Mouse (Mus musculus) natural killer cell, adult 2 months (primary cell): ENCODE results near the gene Slc36a3.
"Not testable (repeated sequence)": the region's sequence is repeated elsewhere in the genome, so short reads cannot be mapped to it uniquely, and the experiment has no call there.

ENCODE experiments used
- DNase-seq, 2 experiments: peaks; one replicate each; pipeline ENCODE4 v3.0.0; 2022; ENCODE audit warnings: low spot score in 2 of 2

Gene Slc36a3

GRCm38 (mm10) chr11:55144011-55144410, 7.5 kb downstream of the Slc36a3 start:
- DNase-seq: no peak

- no peak for DNase-seq
Observed at GRCm38 (mm10) chr11:55141502-55141901, 10.0 kb downstream of the Slc36a3 start.

GRCm38 (mm10) chr11:55137646-55138045, 13.9 kb downstream of the Slc36a3 start:
- no peak for DNase-seq

- peak; percentile 88 to 90 for DNase-seq
Observed at GRCm38 (mm10) chr11:55136770-55137547, 14.5 kb downstream of the Slc36a3 start.

- no peak for DNase-seq
Observed at GRCm38 (mm10) chr11:55134871-55135270, 16.6 kb downstream of the Slc36a3 start.

- DNase-seq: no peak
Observed at GRCm38 (mm10) chr11:55134407-55134806, 17.1 kb downstream of the Slc36a3 start.

GRCm38 (mm10) chr11:55133204-55133603, 18.3 kb downstream of the Slc36a3 start:
- no peak for DNase-seq

- DNase-seq: no peak
Observed at GRCm38 (mm10) chr11:55131946-55132345, 19.6 kb downstream of the Slc36a3 start.

- peak; percentile 79 to 87 for DNase-seq
Observed at GRCm38 (mm10) chr11:55131077-55131742, 20.3 kb downstream of the Slc36a3 start.

GRCm38 (mm10) chr11:55128411-55128810, 23.1 kb downstream of the Slc36a3 start:
- no peak for DNase-seq

GRCm38 (mm10) chr11:55127937-55128336, 23.6 kb downstream of the Slc36a3 start:
- DNase-seq: no peak

- no peak for DNase-seq
Observed at GRCm38 (mm10) chr11:55126663-55127062, 24.8 kb downstream of the Slc36a3 start.

GRCm38 (mm10) chr11:55121430-55121829, 30.1 kb downstream of the Slc36a3 start:
- no peak for DNase-seq

GRCm38 (mm10) chr11:55120821-55121271, 30.7 kb downstream of the Slc36a3 start:
- DNase-seq: peak in 1 of 2 experiments; percentile 41

- no peak for DNase-seq
Observed at GRCm38 (mm10) chr11:55120279-55120678, 31.2 kb downstream of the Slc36a3 start.

GRCm38 (mm10) chr11:55117031-55117430, 34.5 kb downstream of the Slc36a3 start:
- DNase-seq: no peak

- no peak for DNase-seq
Observed at GRCm38 (mm10) chr11:55116004-55116403, 35.5 kb downstream of the Slc36a3 start.

GRCm38 (mm10) chr11:55114291-55114690, 37.2 kb downstream of the Slc36a3 start:
- no peak for DNase-seq

GRCm38 (mm10) chr11:55113861-55114250, 37.7 kb downstream of the Slc36a3 start:
- not testable (repeated sequence) for DNase-seq

GRCm38 (mm10) chr11:55113209-55113860, 38.2 kb downstream of the Slc36a3 start:
- DNase-seq: peak in 1 of 2 experiments; percentile 63

GRCm38 (mm10) chr11:55110566-55111169, 40.8 kb downstream of the Slc36a3 start:
- DNase-seq: no peak
